Mouse (Mus musculus) liver, embryonic 14.5 days (tissue): ENCODE measurements around the gene Atf4. TPM values are rescaled to one million over a fixed set of nuclear protein-coding genes. Genes with fewer than 3 reads are reported as not detected.
A peak's percentile ranks its signal among the peaks of the same experiment; 100 is the strongest.

ENCODE experiments used
- ATAC-seq: fragments of 200-750 bp; cut with Nextera tagmentation; 2 replicates; pipeline ENCODE4 v1.8.0; 2017; ENCODE audit warnings: moderate number of reproducible peaks, mild to moderate bottlenecking, moderate library complexity; ENCODE audit not compliant: insufficient read depth
- DNase-seq, 3 experiments: peaks; one replicate each; pipeline ENCODE4 v3.0.0-alpha.2; 2012 to 2013; ENCODE audit warnings: low read depth in 3 of 3, low spot score in 3 of 3
- H3K27ac ChIP-seq: fragments of 300-500 bp; sonication (generic); 2 replicates; pipeline ENCODE4 v1.5.1; 2014; ENCODE audit warnings: moderate library complexity, mild to moderate bottlenecking, control low read depth, inconsistent platforms
- H3K27me3 ChIP-seq: fragments of 300-500 bp; sonication (generic); 2 replicates; pipeline ENCODE4 v1.6.1; 2014; ENCODE audit warnings: mild to moderate bottlenecking, low read length, moderate library complexity; ENCODE audit not compliant: control insufficient read depth, insufficient read depth
- H3K36me3 ChIP-seq: fragments of 300-500 bp; sonication (generic); replicated peaks from 2 replicates; pipeline ENCODE4 v1.6.1; 2014; ENCODE audit warnings: low read depth; ENCODE audit not compliant: control insufficient read depth, insufficient read depth
- H3K4me1 ChIP-seq, 2 experiments: fragments of 200-500 bp in 1 of 2; fragments of 300-500 bp in 1 of 2; sonication (generic) in 1 of 2; replicated peaks; 2 replicates each; pipeline ENCODE4 v1.6.1; 2012 to 2014; ENCODE audit warnings: antibody characterized with exemption in 1 of 2, inconsistent platforms in 1 of 2, low read length in 1 of 2; ENCODE audit not compliant: control insufficient read depth in 2 of 2, insufficient read depth in 2 of 2
- H3K4me2 ChIP-seq: fragments of 300-500 bp; sonication (generic); 2 replicates; pipeline ENCODE4 v1.6.1; 2014; ENCODE audit warnings: low read depth, mild to moderate bottlenecking, control low read depth, moderate library complexity
- H3K4me3 ChIP-seq, 2 experiments: fragments of 200-500 bp in 1 of 2; fragments of 300-500 bp in 1 of 2; sonication (generic) in 1 of 2; 2 replicates each; pipeline ENCODE4 v1.5.1; 2012 to 2014; ENCODE audit warnings: low read depth in 2 of 2, low read length in 2 of 2, mild to moderate bottlenecking in 2 of 2, control low read depth in 1 of 2, inconsistent platforms in 1 of 2, moderate library complexity in 1 of 2; ENCODE audit not compliant: insufficient read depth in 1 of 2
- H3K9ac ChIP-seq: fragments of 300-500 bp; sonication (generic); replicated peaks from 2 replicates; pipeline ENCODE4 v1.6.1; 2014; ENCODE audit warnings: mild to moderate bottlenecking, control low read depth, moderate library complexity
- H3K9me3 ChIP-seq: fragments of 300-500 bp; sonication (generic); 2 replicates; pipeline ENCODE4 v1.6.1; 2016; ENCODE audit warnings: low read length, mixed read lengths; ENCODE audit not compliant: control insufficient read depth
- CTCF ChIP-seq: IDR thresholded peaks from 2 replicates; pipeline ENCODE4 v1.5.1; 2016; ENCODE audit warnings: antibody characterized with exemption, low read depth, control low read depth
- EP300 ChIP-seq: IDR thresholded peaks from 2 replicates; pipeline ENCODE4 v1.6.1; 2016; ENCODE audit warnings: antibody characterized with exemption, low read depth
- WGBS: fragments of 180-500 bp; shearing (Covaris S2); extraction: QIAGEN DNeasy Blood & Tissue Kit; methylation state at CpG from one replicate; pipeline ENCODE4 v1.1.7; 2014; ENCODE audit not compliant: insufficient replicate concordance; 5-methylcytosine and 5-hydroxymethylcytosine counted together
- polyA plus RNA-seq, 2 experiments: library from polyadenylated mRNA; depleted of rRNA in 1 of 2; stranded (reverse) in 1 of 2; unstranded in 1 of 2; fragments of >200 nt; fragmentation: Nextera tagmentation in 1 of 2; extraction: Ambion mirVana in 1 of 2; gene quantifications; 2 replicates each; pipeline versions ENCODE4 v1.2.1 to v1.2.3; 2012 to 2014

The Atf4 gene
- polyA plus RNA-seq, 2 experiments, result 108 to 246 TPM

DNA sequence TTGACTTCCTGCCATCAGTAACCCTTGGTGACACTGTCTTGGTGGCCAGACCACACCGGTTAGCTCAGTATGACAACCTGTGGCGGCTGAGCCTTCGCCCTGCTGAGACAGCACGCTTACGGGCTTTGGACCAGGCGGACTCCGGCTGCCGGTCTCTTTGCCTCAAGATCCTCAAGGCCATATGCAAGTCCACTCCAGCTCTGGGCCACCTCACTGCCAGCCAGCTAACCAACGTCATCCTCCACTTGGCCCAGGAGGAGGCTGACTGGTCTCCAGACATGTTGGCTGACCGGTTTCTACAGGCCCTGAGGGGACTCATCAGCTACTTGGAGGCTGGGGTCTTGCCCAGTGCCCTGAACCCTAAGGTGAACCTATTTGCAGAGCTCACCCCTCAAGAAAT lies 5.3 kb upstream of the Atf4 start:
- no peak overlapping the region for H3K4me3 ChIP-seq
- no peaks in the 10 kb centered on the region for H3K27me3 ChIP-seq
- H3K4me2 ChIP-seq, result peak overlapping the region; percentile 69
- no peak for DNase-seq
- H3K4me1 ChIP-seq, result peaks cover 36 to 40% of the 10 kb centered on the region in 2 experiments
- ATAC-seq, result no peak
- H3K9ac ChIP-seq, result no peak overlapping the region
- TF ChIP-seq CTCF, result no peak
- TF ChIP-seq EP300, result no peak
- H3K9me3 ChIP-seq, result no peaks in the 10 kb centered on the region
- WGBS, result 86% methylated on average over 10 of the region's 10 CpGs
- peak overlapping the region; percentile 96 for H3K27ac ChIP-seq
- peaks cover 60% of the 10 kb centered on the region for H3K36me3 ChIP-seq

GRCm38 (mm10) chr15:80250586-80250985 lies 4.4 kb upstream of the Atf4 start:
- H3K27ac ChIP-seq, result peak overlapping the region; percentile 96

DNA sequence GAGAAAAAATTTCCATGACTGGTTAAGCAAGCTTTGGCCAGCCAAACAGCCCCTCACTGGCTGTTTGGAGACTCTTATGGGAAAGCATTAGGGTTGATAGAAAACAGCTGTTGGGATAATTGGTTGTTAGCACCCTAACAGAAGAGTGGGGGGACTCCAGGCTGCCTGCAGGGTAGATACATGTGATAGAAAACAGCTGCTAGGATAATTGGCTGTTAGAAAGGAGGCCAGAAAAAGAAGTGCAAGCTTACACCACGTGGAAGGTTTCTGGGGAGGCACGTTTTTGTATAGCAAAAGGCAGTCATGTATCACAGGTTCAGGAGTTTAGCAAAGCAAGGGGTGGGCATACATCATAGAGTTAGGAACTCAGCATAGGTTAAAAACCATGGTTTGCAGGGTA lies 1.5 kb upstream of the Atf4 start:
- no peak for DNase-seq

More at GRCm38 (mm10) chr15:80250586-80250985, 4.4 kb upstream of the Atf4 start:
- Histone ChIP-seq H3K36me3 (peaks cover 53% of the 10 kb centered on the region), H3K4me1 (peaks cover 36 to 40% of the 10 kb centered on the region in 2 experiments), H3K9me3 (no peaks in the 10 kb centered on the region), H3K4me2 (peak overlapping the region; percentile 69), H3K4me3 (peak overlapping the region; percentile 29 to 38), H3K9ac (peak overlapping the region; percentile 59), H3K27me3 (no peaks in the 10 kb centered on the region)
- ATAC-seq, result peak; percentile 45
- peak; percentile 68 to 71 (median 69) for DNase-seq
- 15% methylated on average over 6 of the region's 6 CpGs for WGBS
- peak; percentile 75 for TF ChIP-seq EP300
- TF ChIP-seq CTCF, result no peak; the same call in 1 of the 2 replicates

GRCm38 (mm10) chr15:80254207-80254606 lies 777 bp upstream of the Atf4 start:
- WGBS, result 42% methylated on average over 6 of the region's 6 CpGs
- Histone ChIP-seq H3K4me3 (peak overlapping the region; percentile 87 to 89), H3K4me2 (peak overlapping the region; percentile 90), H3K9ac (peak overlapping the region; percentile 85), H3K9me3 (no peaks in the 10 kb centered on the region), H3K27me3 (no peaks in the 10 kb centered on the region), H3K36me3 (peaks cover 52% of the 10 kb centered on the region), H3K4me1 (peaks cover 56 to 66% of the 10 kb centered on the region in 2 experiments), H3K27ac (peak overlapping the region; percentile 85)
- no peak for TF ChIP-seq CTCF
- no peak for ATAC-seq
- DNase-seq, result no peak

More for the DNA sequence above, 1.5 kb upstream of the Atf4 start:
- Histone ChIP-seq H3K4me2 (peak overlapping the region; percentile 90), H3K27me3 (no peaks in the 10 kb centered on the region), H3K9ac (no peak overlapping the region), H3K9me3 (no peaks in the 10 kb centered on the region), H3K4me3 (no peak overlapping the region), H3K27ac (peak overlapping the region; percentile 85), H3K36me3 (peaks cover 52% of the 10 kb centered on the region), H3K4me1 (peaks cover 54 to 60% of the 10 kb centered on the region in 2 experiments)
- no peak for ATAC-seq
- TF ChIP-seq EP300 (no peak), CTCF (no peak)
- WGBS, result 62% methylated on average over 2 of the region's 2 CpGs

DNA sequence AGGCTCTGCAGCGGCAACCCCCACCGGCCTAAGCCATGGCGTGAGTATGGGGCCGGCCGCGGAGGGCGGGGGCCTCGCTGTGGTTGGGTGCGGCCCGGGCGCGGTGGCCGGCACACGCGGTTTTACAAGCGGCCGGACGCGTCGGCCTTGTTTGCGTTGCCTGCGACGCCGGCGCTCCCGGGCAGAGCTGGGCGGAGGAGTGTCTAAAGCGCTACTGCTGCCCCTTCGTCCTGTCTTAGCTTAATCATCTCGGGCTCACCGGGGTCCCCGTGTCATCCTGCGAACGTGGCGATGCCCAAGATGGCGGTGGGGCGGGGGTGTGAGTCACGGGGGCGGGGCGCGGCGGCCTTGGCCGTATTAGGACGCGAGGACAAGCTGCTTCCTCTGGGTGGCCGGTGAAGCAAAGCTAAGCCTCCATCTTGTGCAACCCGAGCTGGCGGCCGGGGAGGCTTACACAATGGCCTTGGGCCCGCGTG lies 700 bp downstream of the Atf4 start:
- under 1% methylated on average over 51 of the region's 51 CpGs for WGBS
- Histone ChIP-seq H3K4me3 (peak overlapping the region; percentile 87 to 91), H3K27ac (peak overlapping the region; percentile 97), H3K9ac (peak overlapping the region; percentile 96), H3K9me3 (no peaks in the 10 kb centered on the region), H3K4me2 (peak overlapping the region; percentile 90), H3K36me3 (peaks cover 50% of the 10 kb centered on the region), H3K27me3 (no peaks in the 10 kb centered on the region), H3K4me1 (peaks cover 50 to 59% of the 10 kb centered on the region in 2 experiments)
- TF ChIP-seq CTCF (no peak), EP300 (0 out of 2 replicates have a peak, but pooled peaks have one; percentile 12)
- ATAC-seq (peak; percentile 46), DNase-seq (peak; percentile 63 to 71 (median 67))
